ENCODE assay signal across 8 mouse cellular contexts in genomic region chr11:120458847-120459597, GRCm38 (mm10). TPM values are rescaled to one million over a fixed set of nuclear protein-coding genes. Genes with fewer than 3 reads are reported as not detected.
DNase-seq lines count a peak whose midpoint lies in the region; ATAC-seq and TF ChIP-seq lines count a peak whose summit lies in the region.

No protein-coding gene starts in this region.

- peak overlapping the region; percentile 94 for H3K4me3 ChIP-seq in cerebellum, adult 2 months (replicated peaks; ENCODE audit: insufficient read depth, low read depth, low read length)
- H3K4me3 ChIP-seq in forebrain, embryonic 13.5 days = peak overlapping the region; percentile 90
- H3K4me3 ChIP-seq in liver, embryonic 15.5 days (replicated peaks) = peak overlapping the region; percentile 84

- H3K27ac ChIP-seq in cerebellum, adult 2 months (ENCODE audit: insufficient read depth, low read length) = no peak overlapping the region
- H3K27ac ChIP-seq in forebrain, embryonic 13.5 days = no peak overlapping the region
- H3K27ac ChIP-seq in liver, embryonic 15.5 days (replicated peaks) = peak overlapping the region; percentile 80; the same call in 1 of the 2 replicates

- peak overlapping the region; percentile 94 for H3K9ac ChIP-seq in forebrain, embryonic 13.5 days
- peak overlapping the region; percentile 83 for H3K9ac ChIP-seq in liver, embryonic 15.5 days

- no peak for DNase-seq in cerebellum, adult 2 months
- no peak for DNase-seq in cerebellum, adult 11-12 months
- peak; percentile 37 for DNase-seq in A20 (ENCODE audit: low read depth, low spot score)
- DNase-seq in layer of hippocampus, postnatal 10 days (ENCODE audit: low spot score in 2 of 2) = no peak
- DNase-seq in left cerebral cortex, postnatal 36 days (ENCODE audit: low spot score in 2 of 2) = no peak
- no peak for DNase-seq in spleen, postnatal 36 days (ENCODE audit: low spot score in 2 of 2)

- 0 out of 2 replicates have a peak, but pooled peaks cover 4% of the 10 kb centered on the region for H3K4me1 ChIP-seq in cerebellum, adult 2 months (ENCODE audit: control insufficient read depth, insufficient read depth, low read length)
- H3K4me1 ChIP-seq in forebrain, embryonic 13.5 days = peaks cover 25% of the 10 kb centered on the region
- peaks cover 55% of the 10 kb centered on the region for H3K4me1 ChIP-seq in liver, embryonic 15.5 days (replicated peaks)

- no peaks in the 10 kb centered on the region for H3K9me3 ChIP-seq in forebrain, embryonic 13.5 days (replicated peaks)
- no peaks in the 10 kb centered on the region for H3K9me3 ChIP-seq in liver, embryonic 15.5 days (replicated peaks)

- no peak; the same call in 1 of the 2 replicates for TF ChIP-seq CTCF in cerebellum, adult 2 months (IDR thresholded peaks at IDR 0.05; ENCODE audit: borderline replicate concordance, insufficient read depth, low read depth, low read length)

- H3K4me2 ChIP-seq in forebrain, embryonic 13.5 days = peak overlapping the region; percentile 93
- H3K4me2 ChIP-seq in liver, embryonic 15.5 days = peak overlapping the region; percentile 92

- TF ChIP-seq POLR2A in cerebellum, adult 2 months (IDR thresholded peaks at IDR 0.05; ENCODE audit: borderline replicate concordance, insufficient read depth, low read length) = no peak

- H3K36me3 ChIP-seq in forebrain, embryonic 13.5 days (ENCODE audit: poor library complexity, severe bottlenecking) = peaks cover 46% of the 10 kb centered on the region
- peaks cover 45% of the 10 kb centered on the region for H3K36me3 ChIP-seq in liver, embryonic 15.5 days (replicated peaks)

- 59% methylated on average over 6 of the region's 6 CpGs for WGBS in cerebellum, adult 2 months
- 70% methylated on average over 6 of the region's 6 CpGs for WGBS in forebrain, embryonic 13.5 days
- WGBS in liver, embryonic 15.5 days (ENCODE audit: insufficient replicate concordance) = 28% methylated on average over 6 of the region's 6 CpGs

- ATAC-seq in forebrain, embryonic 13.5 days = no peak
- ATAC-seq in liver, embryonic 15.5 days (ENCODE audit: insufficient read depth) = no peak

- no peaks in the 10 kb centered on the region for H3K27me3 ChIP-seq in cerebellum, adult 2 months (ENCODE audit: control insufficient read depth, insufficient read depth, low read length)
- H3K27me3 ChIP-seq in forebrain, embryonic 13.5 days = no peaks in the 10 kb centered on the region
- H3K27me3 ChIP-seq in liver, embryonic 15.5 days = no peaks in the 10 kb centered on the region

- intact Hi-C loops in left cerebral cortex, postnatal 36 days (cut with DNase I) = no loop called here

RNA-seq across cellular contexts. Expression of gene Ccdc137, which starts 1.1 kb away (rescaled TPM):
- polyA plus RNA-seq in cerebellum, adult 2 months (2012; rRNA removed) = 27.3 and 28.3 TPM in 2 replicates
- polyA plus RNA-seq in forebrain, embryonic 13.5 days (2015; fragmentation: Nextera tagmentation; extraction: Ambion mirVana) = 30.9 and 31.3 TPM in 2 replicates
- polyA plus RNA-seq in liver, embryonic 15.5 days (2015; fragmentation: Nextera tagmentation; extraction: Ambion mirVana) = 13.0 and 14.2 TPM in 2 replicates
- total RNA-seq in layer of hippocampus, postnatal 10 days (2021) = 10 to 100 TPM; 26.5 to 27.8 TPM
- total RNA-seq in left cerebral cortex, postnatal 36 days (2021) = 10 to 100 TPM; 19.9 to 29.4 TPM

RNA-seq across cellular contexts. Expression of gene Oxld1, which starts 1.2 kb away (rescaled TPM):
- 15.5 and 20.0 TPM in 2 replicates for polyA plus RNA-seq in cerebellum, adult 2 months (2012; rRNA removed)
- polyA plus RNA-seq in forebrain, embryonic 13.5 days (2015; fragmentation: Nextera tagmentation; extraction: Ambion mirVana) = 9.2 and 10.7 TPM in 2 replicates
- polyA plus RNA-seq in liver, embryonic 15.5 days (2015; fragmentation: Nextera tagmentation; extraction: Ambion mirVana) = 6.8 and 7.1 TPM in 2 replicates
- 10 to 100 TPM; 10.4 to 10.5 TPM for total RNA-seq in layer of hippocampus, postnatal 10 days (2021)
- total RNA-seq in left cerebral cortex, postnatal 36 days (2021) = 10 to 100 TPM; 14.3 to 20.6 TPM

RNA-seq across cellular contexts. Expression of gene Pde6g, which starts 5.7 kb away (rescaled TPM):
- 1.5 and 1.6 TPM in 2 replicates for polyA plus RNA-seq in cerebellum, adult 2 months (2012; rRNA removed)
- 0.19 and 0.20 TPM in 2 replicates for polyA plus RNA-seq in forebrain, embryonic 13.5 days (2015; fragmentation: Nextera tagmentation; extraction: Ambion mirVana)
- polyA plus RNA-seq in liver, embryonic 15.5 days (2015; fragmentation: Nextera tagmentation; extraction: Ambion mirVana) = 0.17 TPM in 1 of 2 replicates, not detected in the other
- under 1 TPM; 0.20 to 0.41 TPM for total RNA-seq in layer of hippocampus, postnatal 10 days (2021)
- under 1 TPM; 0.37 to 0.66 TPM for total RNA-seq in left cerebral cortex, postnatal 36 days (2021)

RNA-seq across cellular contexts. Expression of gene Arl16, which starts 8.4 kb away (rescaled TPM):
- polyA plus RNA-seq in cerebellum, adult 2 months (2012; rRNA removed) = 42.7 and 56.5 TPM in 2 replicates
- polyA plus RNA-seq in forebrain, embryonic 13.5 days (2015; fragmentation: Nextera tagmentation; extraction: Ambion mirVana) = 49.8 and 56.5 TPM in 2 replicates
- 13.7 and 14.0 TPM in 2 replicates for polyA plus RNA-seq in liver, embryonic 15.5 days (2015; fragmentation: Nextera tagmentation; extraction: Ambion mirVana)
- total RNA-seq in layer of hippocampus, postnatal 10 days (2021) = 10 to 100 TPM; 57.9 to 61.5 TPM
- total RNA-seq in left cerebral cortex, postnatal 36 days (2021) = 10 to 100 TPM; 49.3 to 55.0 TPM

RNA-seq across cellular contexts. Expression of gene Tspan10, which starts 16.6 kb away (rescaled TPM):
- 0.05 and 0.06 TPM in 2 replicates for polyA plus RNA-seq in cerebellum, adult 2 months (2012; rRNA removed)
- polyA plus RNA-seq in forebrain, embryonic 13.5 days (2015; fragmentation: Nextera tagmentation; extraction: Ambion mirVana) = not detected in 2 replicates
- not detected in 2 replicates for polyA plus RNA-seq in liver, embryonic 15.5 days (2015; fragmentation: Nextera tagmentation; extraction: Ambion mirVana)
- 10 to 100 TPM in 1 of 2 experiments, not detected in 1; 12.5 TPM for total RNA-seq in layer of hippocampus, postnatal 10 days (2021)
- 1 to 10 TPM in 1 of 2 experiments, not detected in 1; 1.8 TPM for total RNA-seq in left cerebral cortex, postnatal 36 days (2021)
